Mouse (Mus musculus) myocyte (in vitro differentiated cells): ENCODE measurements around the gene Tmpo. TPM values are rescaled to one million over a fixed set of nuclear protein-coding genes. Genes with fewer than 3 reads are reported as not detected.

ENCODE experiments used
- H3K27me3 ChIP-seq: one replicate; pipeline ENCODE4 v1.6.1; 2011; ENCODE audit not compliant: control insufficient read depth, insufficient read depth, insufficient read length
- H3K36me3 ChIP-seq: one replicate; pipeline ENCODE4 v1.6.1; 2011; ENCODE audit not compliant: control insufficient read depth, insufficient read depth
- H3K4me2 ChIP-seq: one replicate; pipeline ENCODE4 v1.6.1; 2011; ENCODE audit warnings: low read depth, control low read depth
- H3K4me3 ChIP-seq: one replicate; pipeline ENCODE4 v1.5.1; 2011; ENCODE audit warnings: mild to moderate bottlenecking, control low read depth, moderate library complexity
- H3K79me2 ChIP-seq: one replicate; pipeline ENCODE4 v1.6.1; 2011; ENCODE audit not compliant: control insufficient read depth, insufficient read depth
- H3ac ChIP-seq: one replicate; pipeline ENCODE4 v1.6.1; 2011; ENCODE audit not compliant: control insufficient read depth, insufficient read length
- CEBPB ChIP-seq: IDR thresholded peaks from 2 replicates; pipeline ENCODE4 v1.6.1; 2011; ENCODE audit warnings: mild to moderate bottlenecking, moderate library complexity; ENCODE audit not compliant: poor library complexity, insufficient read depth, severe bottlenecking
- E2F4 ChIP-seq: IDR thresholded peaks from one replicate; pipeline ENCODE4 v1.6.1; 2011; ENCODE audit warnings: mild to moderate bottlenecking, control low read depth, moderate library complexity; ENCODE audit not compliant: insufficient read depth
- MAX ChIP-seq: IDR thresholded peaks from one replicate; pipeline ENCODE4 v1.6.1; 2011; ENCODE audit warnings: low read depth, mild to moderate bottlenecking, control low read depth
- MYOD1 ChIP-seq, 3 experiments: IDR thresholded peaks; one replicate each; pipeline ENCODE4 v1.6.1; 2011; ENCODE audit warnings: control low read depth in 2 of 3, low read depth in 2 of 3, mild to moderate bottlenecking in 2 of 3, moderate library complexity in 1 of 3; ENCODE audit not compliant: insufficient read length in 2 of 3, control insufficient read depth in 1 of 3
- MYOG ChIP-seq, 3 experiments: IDR thresholded peaks; one replicate each; pipeline ENCODE4 v1.6.1; 2011; ENCODE audit warnings: control low read depth in 2 of 3, low read depth in 2 of 3, mild to moderate bottlenecking in 2 of 3; ENCODE audit not compliant: insufficient read length in 2 of 3, control insufficient read depth in 1 of 3, insufficient read depth in 1 of 3
- POLR2A ChIP-seq: IDR thresholded peaks from one replicate; pipeline ENCODE4 v1.6.1; 2011; ENCODE audit warnings: low read depth, mild to moderate bottlenecking, control low read depth, moderate library complexity; ENCODE audit not compliant: insufficient read length
- POLR2AphosphoS2 ChIP-seq: IDR thresholded peaks from one replicate; pipeline ENCODE4 v1.6.1; 2011; ENCODE audit warnings: low read depth, control low read depth; ENCODE audit not compliant: insufficient read length
- REST ChIP-seq: IDR thresholded peaks from one replicate; pipeline ENCODE4 v1.6.1; 2011; ENCODE audit warnings: mild to moderate bottlenecking, control low read depth, moderate library complexity; ENCODE audit not compliant: insufficient read depth, insufficient read length
- SRF ChIP-seq: IDR thresholded peaks from one replicate; pipeline ENCODE4 v1.6.1; 2011; ENCODE audit warnings: low read depth; ENCODE audit not compliant: control insufficient read depth, insufficient read length
- TCF12 ChIP-seq: IDR thresholded peaks from one replicate; pipeline ENCODE4 v1.6.1; 2011; ENCODE audit warnings: mild to moderate bottlenecking, control low read depth; ENCODE audit not compliant: poor library complexity, insufficient read depth, severe bottlenecking
- TCF3 ChIP-seq: IDR thresholded peaks from one replicate; pipeline ENCODE4 v1.6.1; 2011; ENCODE audit warnings: low read depth, control low read depth; ENCODE audit not compliant: insufficient read length
- USF1 ChIP-seq: IDR thresholded peaks from one replicate; pipeline ENCODE4 v1.6.1; 2011; ENCODE audit warnings: low read depth, mild to moderate bottlenecking, control low read depth, moderate library complexity
- polyA plus RNA-seq: library from polyadenylated mRNA; unstranded; fragments of >200 nt; fragmentation: generic; extraction: Trizol; gene quantifications from one replicate; pipeline ENCODE4 v1.2.1, GENCODE M21; 2012; ENCODE audit warnings: missing spikeins

Tmpo gene
- polyA plus RNA-seq, 1 experiment, result 55.6 TPM

GRCm38 (mm10) chr10:91205632-91206031, 24.5 kb upstream of the Tmpo start:
- no peaks in the 10 kb centered on the region for H3K79me2 ChIP-seq
- no peak overlapping the region for H3K4me3 ChIP-seq
- no peak overlapping the region for H3K4me2 ChIP-seq
- no peak for TF ChIP-seq POLR2A
- no peak for TF ChIP-seq SRF
- no peak for TF ChIP-seq TCF3
- no peak for TF ChIP-seq TCF12
- TF ChIP-seq REST, result no peak
- no peak for TF ChIP-seq E2F4
- TF ChIP-seq MAX, result no peak
- no peak for TF ChIP-seq POLR2AphosphoS2
- TF ChIP-seq MYOD1 (IDR thresholded peaks at IDR 0.05; ENCODE audit: control insufficient read depth in 1 of 3, insufficient read length in 2 of 3, low read depth in 2 of 3), result no peak
- TF ChIP-seq MYOG (IDR thresholded peaks at IDR 0.05; ENCODE audit: control insufficient read depth in 1 of 3, insufficient read depth in 1 of 3, insufficient read length in 2 of 3, low read depth in 2 of 3), result no peak
- no peak for TF ChIP-seq USF1
- no peak for TF ChIP-seq CEBPB
- no peaks in the 10 kb centered on the region for H3K36me3 ChIP-seq
- no peak overlapping the region for H3ac ChIP-seq
- no peaks in the 10 kb centered on the region for H3K27me3 ChIP-seq

GRCm38 (mm10) chr10:91200581-91200980, 19.5 kb upstream of the Tmpo start:
- Histone ChIP-seq H3K4me2 (no peak overlapping the region), H3K27me3 (no peaks in the 10 kb centered on the region), H3ac (no peak overlapping the region), H3K4me3 (no peak overlapping the region), H3K79me2 (no peaks in the 10 kb centered on the region), H3K36me3 (no peaks in the 10 kb centered on the region)
- TF ChIP-seq SRF, result no peak
- TF ChIP-seq CEBPB, result no peak
- TF ChIP-seq MYOG (IDR thresholded peaks at IDR 0.05; ENCODE audit: control insufficient read depth in 1 of 3, insufficient read depth in 1 of 3, insufficient read length in 2 of 3, low read depth in 2 of 3), result no peak
- TF ChIP-seq TCF12, result no peak
- TF ChIP-seq REST, result no peak
- TF ChIP-seq MAX, result no peak
- no peak for TF ChIP-seq POLR2A

- TF ChIP-seq MYOD1 (IDR thresholded peaks at IDR 0.05; ENCODE audit: control insufficient read depth in 1 of 3, insufficient read length in 2 of 3, low read depth in 2 of 3) (no peak), REST (no peak), MYOG (IDR thresholded peaks at IDR 0.05; ENCODE audit: control insufficient read depth in 1 of 3, insufficient read depth in 1 of 3, insufficient read length in 2 of 3, low read depth in 2 of 3) (no peak), TCF12 (no peak), USF1 (no peak), TCF3 (no peak), POLR2A (no peak), CEBPB (no peak), E2F4 (no peak), POLR2AphosphoS2 (no peak), MAX (no peak), SRF (no peak)
- H3K4me2 ChIP-seq, result peak overlapping the region; percentile 10
- no peaks in the 10 kb centered on the region for H3K27me3 ChIP-seq
- no peak overlapping the region for H3ac ChIP-seq
- H3K36me3 ChIP-seq, result no peaks in the 10 kb centered on the region
- no peak overlapping the region for H3K4me3 ChIP-seq
- no peaks in the 10 kb centered on the region for H3K79me2 ChIP-seq
Observed at GRCm38 (mm10) chr10:91199238-91199780, 18.2 kb upstream of the Tmpo start.

- TF ChIP-seq E2F4, result no peak
- TF ChIP-seq POLR2AphosphoS2, result no peak
- no peak for TF ChIP-seq REST
- no peak for TF ChIP-seq CEBPB
- no peak for TF ChIP-seq MAX
- no peak for TF ChIP-seq USF1
- no peak for TF ChIP-seq SRF
- Histone ChIP-seq H3ac (no peak overlapping the region), H3K36me3 (no peaks in the 10 kb centered on the region), H3K4me2 (no peak overlapping the region), H3K79me2 (no peaks in the 10 kb centered on the region), H3K27me3 (no peaks in the 10 kb centered on the region), H3K4me3 (no peak overlapping the region)
Observed at GRCm38 (mm10) chr10:91197704-91198103, 16.6 kb upstream of the Tmpo start.

GRCm38 (mm10) chr10:91196778-91197177, 15.7 kb upstream of the Tmpo start:
- H3K79me2 ChIP-seq, result no peaks in the 10 kb centered on the region
- H3ac ChIP-seq, result no peak overlapping the region
- no peak overlapping the region for H3K4me3 ChIP-seq
- no peak for TF ChIP-seq USF1
- no peak for TF ChIP-seq MAX
- TF ChIP-seq MYOD1 (IDR thresholded peaks at IDR 0.05; ENCODE audit: control insufficient read depth in 1 of 3, insufficient read length in 2 of 3, low read depth in 2 of 3), result no peak
- no peak for TF ChIP-seq E2F4
- TF ChIP-seq POLR2A, result no peak
- no peak for TF ChIP-seq TCF12
- no peak for TF ChIP-seq SRF
- no peak for TF ChIP-seq TCF3
- TF ChIP-seq POLR2AphosphoS2, result no peak
- H3K4me2 ChIP-seq, result no peak overlapping the region
- no peaks in the 10 kb centered on the region for H3K36me3 ChIP-seq
- H3K27me3 ChIP-seq, result no peaks in the 10 kb centered on the region
